Mouse (Mus musculus) cortical plate, adult 2 months (tissue): Measurements from ENCODE around the gene Osmr.
A peak's percentile ranks its signal among the peaks of the same experiment; 100 is the strongest.

Experiments
- CTCF ChIP-seq: fragments of 200-500 bp; IDR thresholded peaks from 2 replicates; pipeline ENCODE4 v1.5.1; 2011; ENCODE audit warnings: mild to moderate bottlenecking, control low read depth, low read length; ENCODE audit not compliant: insufficient read depth; ENCODE audit errors: extremely low read depth
- POLR2A ChIP-seq: fragments of 200-500 bp; IDR thresholded peaks from 2 replicates; pipeline ENCODE4 v1.6.1; 2011; ENCODE audit warnings: mild to moderate bottlenecking, low read length, control low read depth; ENCODE audit not compliant: insufficient read depth; ENCODE audit errors: extremely low read depth

DNA sequence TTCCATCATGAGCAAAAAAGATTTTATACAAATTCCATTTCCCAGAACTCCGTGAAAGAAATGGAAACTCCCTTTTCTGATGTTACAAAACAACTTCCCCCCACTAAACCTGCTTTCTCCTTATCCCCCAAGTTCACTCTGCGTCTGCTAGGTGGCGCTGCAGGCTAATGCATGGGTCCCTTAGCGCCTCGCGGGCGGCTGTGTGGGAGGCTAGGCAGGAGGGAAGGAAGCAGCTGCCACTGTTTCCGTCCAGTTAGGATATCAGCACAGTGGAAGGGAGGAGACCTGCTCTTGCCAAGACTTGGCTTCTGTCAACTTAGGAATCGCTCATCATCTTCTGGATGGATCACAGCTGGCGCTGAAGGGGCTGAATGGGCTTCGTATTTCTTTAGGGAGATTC, 34.9 kb upstream of the Osmr start:
- TF ChIP-seq CTCF = peak; percentile 97
- no peak for TF ChIP-seq POLR2A
